Mouse (Mus musculus) lung, adult 2 months (tissue): ENCODE measurements around the gene Nhp2.

Experiments used
- CTCF ChIP-seq: fragments of 200-500 bp; IDR thresholded peaks from 2 replicates; pipeline ENCODE4 v1.5.1; 2011; ENCODE audit warnings: mild to moderate bottlenecking, low read length, control low read depth; ENCODE audit not compliant: insufficient read depth
- POLR2A ChIP-seq: fragments of 200-500 bp; IDR thresholded peaks from 2 replicates; pipeline ENCODE4 v1.6.1; 2011; ENCODE audit warnings: low read depth, mild to moderate bottlenecking, control low read depth, low read length, borderline replicate concordance; ENCODE audit errors: extremely low read depth

DNA sequence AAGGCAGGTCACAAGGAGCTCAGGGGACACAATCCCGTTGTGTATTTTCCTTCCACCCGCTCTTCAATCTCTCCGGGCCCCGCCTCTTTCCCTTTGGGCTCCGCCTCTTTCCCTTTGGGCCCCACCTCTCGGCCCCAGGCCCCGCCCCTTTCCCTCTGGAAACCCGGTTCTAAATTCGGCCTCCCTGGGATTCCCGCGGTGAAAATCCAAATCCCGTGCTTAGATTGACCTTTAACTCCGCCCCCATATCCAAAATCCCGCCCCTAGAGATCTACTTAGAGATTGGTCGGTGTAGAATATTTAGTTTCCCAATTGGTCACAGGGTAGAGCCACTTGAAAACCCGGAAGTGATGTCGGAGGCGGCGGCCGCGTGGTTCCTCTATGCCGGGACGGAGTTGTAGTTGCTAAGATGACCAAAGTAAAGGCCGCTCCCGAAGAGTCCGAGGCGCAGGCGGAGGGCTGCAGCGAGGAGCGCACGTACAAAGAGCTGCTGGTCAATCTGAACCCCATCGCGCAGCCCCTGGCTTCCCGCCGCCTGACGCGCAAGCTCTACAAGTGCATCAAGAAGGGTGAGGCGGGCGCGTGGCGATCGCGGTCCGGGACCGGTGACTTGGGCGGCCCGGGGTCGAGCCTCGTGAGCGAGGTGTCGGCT is at the start of gene Nhp2:
- TF ChIP-seq CTCF = no peak
- TF ChIP-seq POLR2A = peak; percentile 36; the same call in 1 of the 2 replicates
